Mouse (Mus musculus) midbrain, postnatal 0 days (tissue): ENCODE measurements at regions not wholly inside any gene's neighbourhood (a gene's known extent, or its start where the extent isn't known, plus 50 kb on each side); places are given as distances from the start of the nearest gene placed in this dataset.
A peak's percentile ranks its signal among the peaks of the same experiment; 100 is the strongest.

Experiments used
- ATAC-seq: fragments of 200-750 bp; cut with Nextera tagmentation; 2 replicates; pipeline ENCODE4 v1.8.0; 2017; ENCODE audit warnings: moderate number of reproducible peaks, mild to moderate bottlenecking, moderate TSS enrichment, moderate library complexity; ENCODE audit not compliant: low FRiP score
- DNase-seq: peaks from one replicate; pipeline ENCODE4 v3.0.0-alpha.2; 2015; ENCODE audit warnings: low spot score
- H3K27ac ChIP-seq: fragments of 300-500 bp; sonication (generic); 2 replicates; pipeline ENCODE4 v1.5.1; 2014; ENCODE audit warnings: low read depth, mild to moderate bottlenecking, low read length, mixed read lengths
- H3K27me3 ChIP-seq: fragments of 300-500 bp; sonication (generic); 2 replicates; pipeline ENCODE4 v1.6.1; 2014; ENCODE audit warnings: low read length, control low read depth, mixed read lengths; ENCODE audit not compliant: insufficient read depth
- H3K36me3 ChIP-seq: fragments of 300-500 bp; sonication (generic); 2 replicates; pipeline ENCODE4 v1.6.1; 2014; ENCODE audit warnings: low read length, control low read depth, mixed read lengths; ENCODE audit not compliant: insufficient read depth
- H3K4me1 ChIP-seq: fragments of 300-500 bp; sonication (generic); 2 replicates; pipeline ENCODE4 v1.6.1; 2014; ENCODE audit warnings: mild to moderate bottlenecking, control low read depth, antibody characterized with exemption, low read length, mixed read lengths; ENCODE audit not compliant: insufficient read depth
- H3K4me2 ChIP-seq: fragments of 300-500 bp; sonication (generic); 2 replicates; pipeline ENCODE4 v1.6.1; 2014; ENCODE audit warnings: low read depth, mild to moderate bottlenecking, low read length, mixed read lengths; ENCODE audit not compliant: poor library complexity, severe bottlenecking
- H3K4me3 ChIP-seq: fragments of 300-500 bp; sonication (generic); 2 replicates; pipeline ENCODE4 v1.5.1; 2014; ENCODE audit warnings: low read depth, mild to moderate bottlenecking, low read length, moderate library complexity
- H3K9ac ChIP-seq: fragments of 300-500 bp; sonication (generic); replicated peaks from 2 replicates; pipeline ENCODE4 v1.6.1; 2014; ENCODE audit warnings: mild to moderate bottlenecking, low read length, moderate library complexity, mixed read lengths; ENCODE audit not compliant: poor library complexity, severe bottlenecking
- H3K9me3 ChIP-seq: fragments of 300-500 bp; sonication (generic); 2 replicates; pipeline ENCODE4 v1.6.1; 2016; ENCODE audit warnings: low read length, control low read depth
- CTCF ChIP-seq: IDR thresholded peaks from 2 replicates; pipeline ENCODE4 v1.5.1; 2016; ENCODE audit warnings: antibody characterized with exemption, mild to moderate bottlenecking
- WGBS: fragments of 180-500 bp; shearing (Covaris S2); extraction: QIAGEN DNeasy Blood & Tissue Kit; methylation state at CpG from one replicate; pipeline ENCODE4 v1.1.7; 2014; 5-methylcytosine and 5-hydroxymethylcytosine counted together

- TF ChIP-seq CTCF, result no peak
- 86% methylated on average over 3 of the region's 3 CpGs for whole genome bisulfite sequencing
- Histone ChIP-seq H3K9ac (no peak overlapping the region), H3K27me3 (no peaks in the 10 kb centered on the region), H3K36me3 (no peaks in the 10 kb centered on the region), H3K4me1 (no peaks in the 10 kb centered on the region), H3K4me2 (no peak overlapping the region), H3K27ac (no peak overlapping the region), H3K9me3 (no peaks in the 10 kb centered on the region), H3K4me3 (no peak overlapping the region)
- DNase-seq (no peak), ATAC-seq (no peak)
Observed at GRCm38 (mm10) chr14:80522536-80522935, 538.7 kb downstream of the Olfm4 start.

GRCm38 (mm10) chr14:80528419-80529028 is 544.6 kb downstream of the Olfm4 start:
- no peak overlapping the region for H3K9ac ChIP-seq
- no peaks in the 10 kb centered on the region for H3K4me1 ChIP-seq
- no peak for TF ChIP-seq CTCF
- H3K27ac ChIP-seq, result no peak overlapping the region
- 14% methylated on average over 9 of the region's 9 CpGs for WGBS
- no peak overlapping the region for H3K4me3 ChIP-seq
- H3K4me2 ChIP-seq, result no peak overlapping the region
- ATAC-seq (no peak), DNase-seq (no peak)
- no peaks in the 10 kb centered on the region for H3K9me3 ChIP-seq
- no peaks in the 10 kb centered on the region for H3K27me3 ChIP-seq
- no peaks in the 10 kb centered on the region for H3K36me3 ChIP-seq

GRCm38 (mm10) chr14:80536044-80536745 is 552.3 kb downstream of the Olfm4 start:
- H3K9me3 ChIP-seq, result no peaks in the 10 kb centered on the region
- ATAC-seq (no peak), DNase-seq (no peak)
- H3K4me1 ChIP-seq, result no peaks in the 10 kb centered on the region
- no peaks in the 10 kb centered on the region for H3K36me3 ChIP-seq
- H3K27me3 ChIP-seq, result no peaks in the 10 kb centered on the region
- no peak overlapping the region for H3K4me2 ChIP-seq
- no peak overlapping the region for H3K9ac ChIP-seq
- no peak for TF ChIP-seq CTCF
- WGBS, result 28% methylated on average over 7 of the region's 7 CpGs
- no peak overlapping the region for H3K4me3 ChIP-seq
- no peak overlapping the region for H3K27ac ChIP-seq

DNA sequence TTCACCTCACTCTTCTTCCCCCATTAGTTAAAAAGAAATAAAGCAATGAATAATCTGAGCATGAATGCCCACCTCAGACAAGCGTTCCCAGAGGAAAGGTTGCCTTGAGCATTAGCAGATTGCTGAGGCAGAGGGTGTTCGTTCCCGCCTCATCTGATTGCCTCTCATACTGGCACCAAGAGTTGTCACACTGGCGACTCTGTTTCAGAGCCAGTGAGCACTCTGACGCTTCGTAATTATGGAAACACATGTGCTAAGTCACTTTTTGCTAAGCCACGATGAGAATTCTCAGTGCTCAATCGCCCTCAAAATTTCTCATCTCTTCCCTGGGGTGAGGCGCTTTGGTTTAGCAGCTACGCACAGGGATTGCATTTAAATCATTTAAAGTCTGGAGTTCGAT is 576.1 kb downstream of the Olfm4 start:
- TF ChIP-seq CTCF, result no peak
- Histone ChIP-seq H3K27ac (no peak overlapping the region), H3K4me2 (no peak overlapping the region), H3K27me3 (no peaks in the 10 kb centered on the region), H3K9ac (no peak overlapping the region), H3K9me3 (no peaks in the 10 kb centered on the region), H3K4me3 (no peak overlapping the region), H3K4me1 (no peaks in the 10 kb centered on the region), H3K36me3 (no peaks in the 10 kb centered on the region)
- DNase-seq (peak; percentile 54), ATAC-seq (no peak)
- WGBS, result 70% methylated on average over 11 of the region's 11 CpGs
